Mouse (Mus musculus): ENCODE measurements around the gene Ptrh2.

DNA sequence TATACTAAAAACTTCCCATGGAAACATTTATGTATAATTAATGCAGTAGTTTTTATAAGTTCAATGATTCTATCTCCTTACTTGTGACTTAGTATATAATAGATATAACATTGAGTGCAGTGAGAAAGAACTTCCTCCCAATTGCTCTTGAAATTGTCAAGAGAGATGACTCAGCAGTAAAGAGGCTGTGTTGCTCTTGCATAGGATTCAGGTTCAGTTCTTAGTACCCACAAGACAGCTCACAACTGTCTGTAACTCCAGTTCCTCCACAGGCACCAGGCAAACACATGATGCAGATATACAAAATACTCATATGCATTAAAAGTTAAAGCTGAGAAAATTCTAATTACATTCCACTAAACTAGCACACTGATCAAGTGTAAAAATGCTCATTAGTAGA, 25.9 kb upstream of the Ptrh2 start:
- TF ChIP-seq ZC3H11A (IDR thresholded peaks at IDR 0.05; ENCODE audit: low read depth, low read length) (no peak), POLR2A (IDR thresholded peaks at IDR 0.05; ENCODE audit: low read depth, low read length) (no peak), SIN3A (IDR thresholded peaks at IDR 0.05; ENCODE audit: low read length) (no peak), HCFC1 (IDR thresholded peaks at IDR 0.05; ENCODE audit: low read depth, low read length) (no peak), EP300 (IDR thresholded peaks at IDR 0.05; ENCODE audit: low read length) (no peak), CTCF (conservative IDR thresholded peaks at IDR 0.05 in 1 of 2, IDR thresholded peaks at IDR 0.05 in 1 of 2; ENCODE audit: low read depth in 2 of 2, low read length in 2 of 2) (no peak), MAX (IDR thresholded peaks at IDR 0.05; ENCODE audit: low read length) (no peak), JUN (IDR thresholded peaks at IDR 0.05; ENCODE audit: insufficient read depth, low read depth, low read length) (no peak), USF2 (conservative IDR thresholded peaks at IDR 0.05; ENCODE audit: low read depth, low read length) (no peak), KAT2A (IDR thresholded peaks at IDR 0.05; ENCODE audit: insufficient replicate concordance, low read length) (no peak), GABPA (IDR thresholded peaks at IDR 0.05; ENCODE audit: insufficient replicate concordance, low read depth, low read length) (no peak), ZKSCAN1 (IDR thresholded peaks at IDR 0.05; ENCODE audit: borderline replicate concordance, low read depth, low read length) (no peak), PAX5 (IDR thresholded peaks at IDR 0.05; ENCODE audit: low read length) (no peak)

All from CH12.LX (cell line).